Mouse (Mus musculus) G1E (cell line): ENCODE results near the gene Tmem38b. TPM values are rescaled to one million over a fixed set of nuclear protein-coding genes. Genes with fewer than 3 reads are reported as not detected.

Experiments used
- ATAC-seq: 2 replicates; pipeline ENCODE4 v1.8.0; 2016; ENCODE audit warnings: mild to moderate bottlenecking; ENCODE audit not compliant: insufficient number of reproducible peaks, poor library complexity, low FRiP score, severe bottlenecking; ENCODE audit errors: extremely low read depth
- DNase-seq: peaks from one replicate; pipeline ENCODE4 v3.0.0; 2012; ENCODE audit warnings: low spot score
- H3K27me3 ChIP-seq: 2 replicates; pipeline ENCODE4 v1.6.1; 2012; ENCODE audit warnings: mild to moderate bottlenecking, low read length, inconsistent platforms; ENCODE audit not compliant: insufficient read depth
- H3K36me3 ChIP-seq: replicated peaks from 2 replicates; pipeline ENCODE3; 2012; ENCODE audit warnings: mild to moderate bottlenecking, inconsistent platforms
- H3K4me1 ChIP-seq: 2 replicates; pipeline ENCODE4 v1.6.1; 2012; ENCODE audit warnings: low read depth, low read length, inconsistent platforms, mixed read lengths; ENCODE audit not compliant: insufficient read depth
- H3K4me3 ChIP-seq: 2 replicates; pipeline ENCODE4 v1.5.1; 2012; ENCODE audit warnings: low read depth, mild to moderate bottlenecking, inconsistent platforms, low read length, moderate library complexity, mixed read lengths
- H3K9me3 ChIP-seq: replicated peaks from 2 replicates; pipeline ENCODE4 v1.6.1; 2012; ENCODE audit warnings: inconsistent platforms
- CTCF ChIP-seq: IDR thresholded peaks from 2 replicates; pipeline ENCODE4 v1.5.1; 2012; ENCODE audit warnings: low read depth, low read length, inconsistent platforms, mixed read lengths
- GATA1 ChIP-seq: IDR thresholded peaks from 2 replicates; pipeline ENCODE4 v1.6.1; 2012; ENCODE audit warnings: borderline replicate concordance, low read length, inconsistent platforms, mixed read lengths
- GATA2 ChIP-seq: IDR thresholded peaks from 2 replicates; pipeline ENCODE4 v1.6.1; 2012; ENCODE audit warnings: low read depth, low read length, inconsistent platforms, borderline replicate concordance
- POLR2AphosphoS5 ChIP-seq: IDR thresholded peaks from 2 replicates; pipeline ENCODE4 v1.6.1; 2012; ENCODE audit warnings: low read depth, low read length, inconsistent platforms; ENCODE audit not compliant: insufficient replicate concordance
- TAL1 ChIP-seq: conservative IDR thresholded peaks from 2 replicates; pipeline ENCODE4 v1.6.1; 2012; ENCODE audit warnings: low read depth, low read length, inconsistent platforms, mixed read lengths
- polyA plus RNA-seq: library from polyadenylated mRNA; stranded (reverse); fragments of >175 nt; gene quantifications from 2 replicates; pipeline ENCODE4 v1.2.3, GENCODE M21; 2012
- total RNA-seq, 2 experiments: library from RNA; stranded (forward) in 1 of 2; stranded (reverse) in 1 of 2; fragments of 200-1000 nt in 1 of 2; fragments of >200 nt in 1 of 2; fragmentation: Nextera tagmentation in 1 of 2; gene quantifications; 2 replicates each; pipeline ENCODE4 v1.2.3; 2014 to 2017

The Tmem38b gene
- total and polyA plus RNA-seq, 3 experiments: 5.6 to 21.3 (median 15.8) TPM

- H3K36me3 ChIP-seq: no peaks in the 10 kb centered on the region
- H3K4me1 ChIP-seq: no peaks in the 10 kb centered on the region
- no peaks in the 10 kb centered on the region for H3K9me3 ChIP-seq
- ATAC-seq (no peak), DNase-seq (no peak)
- H3K4me3 ChIP-seq: no peak overlapping the region
- TF ChIP-seq GATA2: no peak
- no peak for TF ChIP-seq TAL1
- TF ChIP-seq GATA1: no peak
- TF ChIP-seq CTCF: no peak
- no peak for TF ChIP-seq POLR2AphosphoS5
- H3K27me3 ChIP-seq: no peaks in the 10 kb centered on the region
Observed at GRCm38 (mm10) chr4:53900386-53900971, 74.6 kb downstream of the Tmem38b start.

- ATAC-seq: no peak
- no peak overlapping the region for H3K4me3 ChIP-seq
- no peak for DNase-seq
- no peaks in the 10 kb centered on the region for H3K27me3 ChIP-seq
- H3K36me3 ChIP-seq: no peaks in the 10 kb centered on the region
- H3K4me1 ChIP-seq: no peaks in the 10 kb centered on the region
- no peaks in the 10 kb centered on the region for H3K9me3 ChIP-seq
- TF ChIP-seq POLR2AphosphoS5: no peak
- no peak for TF ChIP-seq TAL1
- no peak for TF ChIP-seq GATA2
Observed at GRCm38 (mm10) chr4:53904335-53904734, 78.5 kb downstream of the Tmem38b start.

GRCm38 (mm10) chr4:53905537-53905936 is 79.7 kb downstream of the Tmem38b start:
- Histone ChIP-seq H3K9me3 (no peaks in the 10 kb centered on the region), H3K36me3 (no peaks in the 10 kb centered on the region), H3K4me1 (no peaks in the 10 kb centered on the region), H3K4me3 (no peak overlapping the region), H3K27me3 (no peaks in the 10 kb centered on the region)
- DNase-seq (no peak), ATAC-seq (no peak)
- TF ChIP-seq GATA2: no peak
- no peak for TF ChIP-seq TAL1
- no peak for TF ChIP-seq POLR2AphosphoS5
- TF ChIP-seq GATA1: no peak
- no peak for TF ChIP-seq CTCF

- H3K36me3 ChIP-seq: no peaks in the 10 kb centered on the region
- TF ChIP-seq TAL1: no peak
- TF ChIP-seq GATA1: no peak
- no peak for TF ChIP-seq GATA2
- no peak for TF ChIP-seq POLR2AphosphoS5
- TF ChIP-seq CTCF: no peak
- H3K4me1 ChIP-seq: no peaks in the 10 kb centered on the region
- DNase-seq (no peak), ATAC-seq (no peak)
- H3K4me3 ChIP-seq: no peak overlapping the region
- no peaks in the 10 kb centered on the region for H3K9me3 ChIP-seq
- H3K27me3 ChIP-seq: no peaks in the 10 kb centered on the region
Observed at GRCm38 (mm10) chr4:53907071-53907470, 81.2 kb downstream of the Tmem38b start.

Other genes starting within 250 kb of the Tmem38b start
- 1.7 TPM in 1 of 2 replicates, not detected in the other for gene Fsd1l, start 194.6 kb upstream of the Tmem38b start, total RNA-seq (2014; fragmentation: Nextera tagmentation)
- gene Fsd1l, start 194.6 kb upstream of the Tmem38b start, total RNA-seq (2017): 0.06 and 0.11 TPM in 2 replicates
- gene Fsd1l, start 194.6 kb upstream of the Tmem38b start, polyA plus RNA-seq: not detected in 2 replicates
- gene Fktn, start 112.0 kb upstream of the Tmem38b start, total RNA-seq (2014; fragmentation: Nextera tagmentation): 11.3 and 12.3 TPM in 2 replicates
- 4.5 and 4.7 TPM in 2 replicates for gene Fktn, start 112.0 kb upstream of the Tmem38b start, total RNA-seq (2017)
- gene Fktn, start 112.0 kb upstream of the Tmem38b start, polyA plus RNA-seq: 0.21 and 0.44 TPM in 2 replicates
- gene Tal2, start 46.3 kb upstream of the Tmem38b start, total RNA-seq (2014; fragmentation: Nextera tagmentation): not detected in 2 replicates
- 0.22 TPM in 1 of 2 replicates, not detected in the other for gene Tal2, start 46.3 kb upstream of the Tmem38b start, total RNA-seq (2017)
- gene Tal2, start 46.3 kb upstream of the Tmem38b start, polyA plus RNA-seq: not detected in 2 replicates